Mouse (Mus musculus): ENCODE results near the gene Parvb. TPM values are rescaled to one million over a fixed set of nuclear protein-coding genes. Genes with fewer than 3 reads are reported as not detected.
A peak's percentile ranks its signal among the peaks of the same experiment; 100 is the strongest.
"Not testable (repeated sequence)": the region's sequence is repeated elsewhere in the genome, so short reads cannot be mapped to it uniquely, and the experiment has no call there.

Parvb gene
- total and polyA plus RNA-seq, 2 experiments from 2014 or later: 6.2 to 9.5 TPM

DNA sequence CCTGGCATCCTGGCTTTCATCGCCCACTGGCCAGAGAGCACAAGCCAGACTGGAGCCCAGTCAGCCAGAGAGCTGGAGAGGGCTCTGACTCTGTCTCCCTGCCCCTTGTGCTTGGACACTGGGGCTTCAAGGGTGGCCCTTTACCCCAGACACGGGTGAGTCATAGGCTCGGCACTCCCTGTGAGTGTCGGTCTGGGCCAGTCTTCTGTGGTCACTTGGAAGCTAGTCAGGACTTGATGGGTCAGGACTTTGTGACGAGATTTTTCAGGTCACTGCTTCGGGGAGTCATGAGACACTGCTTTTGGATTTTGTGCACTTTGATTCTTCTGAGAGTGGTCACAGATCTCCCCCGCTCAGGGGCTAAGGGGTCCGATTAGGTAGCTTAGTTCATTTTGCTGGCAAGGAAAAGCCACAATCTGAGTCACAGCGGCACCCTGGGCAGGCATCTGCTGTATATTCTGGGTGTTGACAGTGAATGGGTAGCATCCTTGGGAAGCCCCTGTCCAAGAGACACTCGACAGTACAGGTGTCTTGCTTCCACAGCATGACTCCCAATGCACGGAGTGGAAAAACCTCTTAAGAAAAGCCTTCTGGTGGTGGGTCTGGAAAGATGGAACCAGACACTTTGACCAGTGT lies 49.0 kb downstream of the Parvb start:
- no peaks in the 10 kb centered on the region for H3K27me3 ChIP-seq (ENCODE audit: insufficient read depth, low read length)
- no peak overlapping the region for H3K4me3 ChIP-seq (ENCODE audit: low read length)
- DNase-seq (ENCODE audit: low spot score) (no peak), ATAC-seq (no peak)
- H3K36me3 ChIP-seq (ENCODE audit: insufficient read depth, low read length): no peaks in the 10 kb centered on the region
- no peak overlapping the region for H3K9ac ChIP-seq (replicated peaks; ENCODE audit: low read length)
- H3K9me3 ChIP-seq (ENCODE audit: low read length): no peaks in the 10 kb centered on the region
- no peak for TF ChIP-seq CTCF (IDR thresholded peaks at IDR 0.05; ENCODE audit: low read depth)
- H3K27ac ChIP-seq: no peak overlapping the region
- H3K4me1 ChIP-seq (ENCODE audit: insufficient read depth, low read length): 0 out of 2 replicates have a peak, but pooled peaks cover 5% of the 10 kb centered on the region
- no peak overlapping the region for H3K4me2 ChIP-seq (ENCODE audit: low read depth, low read length)
- 81% methylated on average over 11 of the region's 11 CpGs for WGBS

GRCm38 (mm10) chr15:84282206-84283085 lies 50.6 kb downstream of the Parvb start:
- Histone ChIP-seq H3K36me3 (ENCODE audit: insufficient read depth, low read length) (no peaks in the 10 kb centered on the region), H3K9ac (replicated peaks; ENCODE audit: low read length) (no peak overlapping the region), H3K4me3 (ENCODE audit: low read length) (no peak overlapping the region), H3K27ac (no peak overlapping the region), H3K27me3 (ENCODE audit: insufficient read depth, low read length) (no peaks in the 10 kb centered on the region), H3K9me3 (ENCODE audit: low read length) (no peaks in the 10 kb centered on the region), H3K4me2 (ENCODE audit: low read depth, low read length) (no peak overlapping the region), H3K4me1 (ENCODE audit: insufficient read depth, low read length) (0 out of 2 replicates have a peak, but pooled peaks cover 5% of the 10 kb centered on the region)
- ATAC-seq: no peak
- no peak for TF ChIP-seq CTCF (IDR thresholded peaks at IDR 0.05; ENCODE audit: low read depth)
- DNase-seq (ENCODE audit: low spot score): no peak
- WGBS: 65% methylated on average over 20 of the region's 20 CpGs

- DNase-seq (ENCODE audit: low spot score) (peak; percentile 41), ATAC-seq (no peak)
- Histone ChIP-seq H3K9me3 (ENCODE audit: low read length) (no peaks in the 10 kb centered on the region), H3K9ac (replicated peaks; ENCODE audit: low read length) (no peak overlapping the region), H3K27ac (no peak overlapping the region), H3K36me3 (ENCODE audit: insufficient read depth, low read length) (no peaks in the 10 kb centered on the region), H3K4me1 (ENCODE audit: insufficient read depth, low read length) (0 out of 2 replicates have a peak, but pooled peaks cover 5% of the 10 kb centered on the region), H3K27me3 (ENCODE audit: insufficient read depth, low read length) (no peaks in the 10 kb centered on the region), H3K4me2 (ENCODE audit: low read depth, low read length) (no peak overlapping the region), H3K4me3 (ENCODE audit: low read length) (no peak overlapping the region)
- peak; percentile 66 for TF ChIP-seq CTCF (IDR thresholded peaks at IDR 0.05; ENCODE audit: low read depth)
- WGBS: 66% methylated on average over 5 of the region's 5 CpGs
Observed at GRCm38 (mm10) chr15:84284059-84284458, 52.2 kb downstream of the Parvb start.

DNA sequence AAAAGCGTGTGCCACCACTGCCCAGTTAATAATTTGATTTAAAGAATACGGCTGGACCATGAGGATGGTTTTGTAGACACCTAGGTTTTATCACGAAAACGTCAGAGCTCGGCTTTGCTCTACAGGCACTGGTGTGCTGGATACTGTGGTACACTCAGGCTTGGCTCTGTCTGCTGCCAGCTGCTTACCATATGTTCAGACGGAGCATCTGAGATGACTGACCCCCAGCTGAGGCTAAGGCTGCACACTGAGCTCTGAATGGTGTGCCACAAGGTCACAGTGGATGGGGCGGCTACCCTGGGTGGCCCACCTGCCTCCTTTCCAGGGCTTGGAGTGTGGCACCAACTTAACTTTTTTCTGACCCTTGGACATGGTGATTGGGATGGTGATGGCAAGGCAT lies 53.6 kb downstream of the Parvb start:
- peak; percentile 46 for DNase-seq (ENCODE audit: low spot score)
- Histone ChIP-seq H3K4me3 (ENCODE audit: low read length) (no peak overlapping the region), H3K27ac (no peak overlapping the region), H3K4me2 (ENCODE audit: low read depth, low read length) (no peak overlapping the region), H3K4me1 (ENCODE audit: insufficient read depth, low read length) (0 out of 2 replicates have a peak, but pooled peaks cover 5% of the 10 kb centered on the region), H3K36me3 (ENCODE audit: insufficient read depth, low read length) (no peaks in the 10 kb centered on the region), H3K9me3 (ENCODE audit: low read length) (no peaks in the 10 kb centered on the region), H3K27me3 (ENCODE audit: insufficient read depth, low read length) (no peaks in the 10 kb centered on the region), H3K9ac (replicated peaks; ENCODE audit: low read length) (no peak overlapping the region)
- 58% methylated on average over 7 of the region's 7 CpGs for WGBS
- ATAC-seq: no peak
- no peak for TF ChIP-seq CTCF (IDR thresholded peaks at IDR 0.05; ENCODE audit: low read depth)

DNA sequence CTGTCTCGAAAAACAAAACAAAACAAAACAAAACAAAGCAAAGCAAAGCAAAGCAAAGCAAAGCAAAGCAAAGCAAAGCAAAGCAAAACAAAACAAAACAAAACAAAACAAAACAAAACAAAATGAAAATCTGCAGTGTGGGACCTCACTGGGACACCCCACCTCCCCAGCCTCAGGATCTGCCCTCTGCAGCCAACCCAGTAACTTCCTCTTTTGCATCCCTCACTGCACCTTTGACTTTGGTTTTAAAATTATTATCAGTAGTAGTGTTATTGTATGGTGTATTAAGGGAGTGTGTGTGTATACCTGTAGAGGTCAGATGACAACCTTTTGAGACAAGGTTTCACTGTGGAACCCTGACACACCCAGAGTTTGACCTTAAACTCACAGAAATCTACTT lies 57.1 kb downstream of the Parvb start:
- not testable (repeated sequence) for H3K4me2 ChIP-seq (ENCODE audit: low read depth, low read length); H3K27me3 ChIP-seq (ENCODE audit: insufficient read depth, low read length); H3K9me3 ChIP-seq (ENCODE audit: low read length); H3K9ac ChIP-seq (replicated peaks; ENCODE audit: low read length); DNase-seq (ENCODE audit: low spot score); H3K36me3 ChIP-seq (ENCODE audit: insufficient read depth, low read length); H3K27ac ChIP-seq; H3K4me3 ChIP-seq (ENCODE audit: low read length); ATAC-seq; H3K4me1 ChIP-seq (ENCODE audit: insufficient read depth, low read length)
- 95% methylated on average over 1 of the region's 1 CpGs for WGBS

GRCm38 (mm10) chr15:84291097-84291496 lies 59.3 kb downstream of the Parvb start:
- DNase-seq (ENCODE audit: low spot score) (no peak), ATAC-seq (no peak)
- Histone ChIP-seq H3K4me3 (ENCODE audit: low read length) (no peak overlapping the region), H3K36me3 (ENCODE audit: insufficient read depth, low read length) (no peaks in the 10 kb centered on the region), H3K27ac (no peak overlapping the region), H3K27me3 (ENCODE audit: insufficient read depth, low read length) (no peaks in the 10 kb centered on the region), H3K4me2 (ENCODE audit: low read depth, low read length) (no peak overlapping the region), H3K9me3 (ENCODE audit: low read length) (no peaks in the 10 kb centered on the region), H3K4me1 (ENCODE audit: insufficient read depth, low read length) (no peaks in the 10 kb centered on the region), H3K9ac (replicated peaks; ENCODE audit: low read length) (no peak overlapping the region)
- TF ChIP-seq CTCF (IDR thresholded peaks at IDR 0.05; ENCODE audit: low read depth): no peak
- WGBS: 92% methylated on average over 5 of the region's 5 CpGs

Measured in hindbrain, postnatal 0 days (tissue).